ENCODE assay signal across 8 mouse cellular contexts in genomic region chr11:21570973-21571372, GRCm38 (mm10). TPM values are rescaled to one million over a fixed set of nuclear protein-coding genes. Genes with fewer than 3 reads are reported as not detected.
DNase-seq lines count a peak whose midpoint lies in the region; ATAC-seq and TF ChIP-seq lines count a peak whose summit lies in the region.

No protein-coding gene starts in this region.

- no peaks in the 10 kb centered on the region for H3K27me3 ChIP-seq in CH12.LX (replicated peaks)
- H3K27me3 ChIP-seq in embryonic facial prominence, embryonic 10.5 days (replicated peaks; ENCODE audit: low read depth, poor library complexity, severe bottlenecking), result no peaks in the 10 kb centered on the region
- H3K27me3 ChIP-seq in hindbrain, embryonic 13.5 days, result no peaks in the 10 kb centered on the region
- H3K27me3 ChIP-seq in myocyte (ENCODE audit: control insufficient read depth, insufficient read depth, insufficient read length), result no peaks in the 10 kb centered on the region

- H3K4me2 ChIP-seq in CH12.LX (ENCODE audit: insufficient read depth, low read depth, poor library complexity, severe bottlenecking) (peak overlapping the region; percentile 17), myocyte (ENCODE audit: low read depth) (peak overlapping the region; percentile 85)
- peak overlapping the region; percentile 81 for H3K4me2 ChIP-seq in hindbrain, embryonic 13.5 days

- dilution Hi-C loops in CH12.LX (cut with MboI; ENCODE audit: extremely low pct_ligation_motif_present, extremely low pct_unique_long_range_greater_than_20kb, low sequenced_read_pairs), result no loop called here

- peak overlapping the region; percentile 62 for H3K9ac ChIP-seq in CH12.LX (ENCODE audit: insufficient read depth, low read depth)
- peak overlapping the region; percentile 81 for H3K9ac ChIP-seq in hindbrain, embryonic 13.5 days

- H3ac ChIP-seq in myocyte (ENCODE audit: control insufficient read depth, insufficient read length), result peak overlapping the region; percentile 24

- no peak for TF ChIP-seq POLR2A in CH12.LX (IDR thresholded peaks at IDR 0.05; ENCODE audit: low read depth, low read length)
- no peak for TF ChIP-seq POLR2A in myocyte (IDR thresholded peaks at IDR 0.05; ENCODE audit: insufficient read length, low read depth)

- TF ChIP-seq CTCF in CH12.LX (conservative IDR thresholded peaks at IDR 0.05 in 1 of 2, IDR thresholded peaks at IDR 0.05 in 1 of 2; ENCODE audit: low read depth in 2 of 2, low read length in 2 of 2), result no peak

- no peak for TF ChIP-seq RAD21 in CH12.LX (IDR thresholded peaks at IDR 0.05; ENCODE audit: low read depth, low read length)

- 11% methylated on average over 10 of the region's 10 CpGs for WGBS in embryonic facial prominence, embryonic 10.5 days
- 10% methylated on average over 10 of the region's 10 CpGs for WGBS in hindbrain, embryonic 13.5 days

- peak; percentile 80 for DNase-seq in CD4-positive, CD25-positive, alpha-beta regulatory T cell, adult 2 months (ENCODE audit: low read depth, low spot score)
- DNase-seq in CH12.LX (ENCODE audit: extremely low read depth), result peak; percentile 75
- DNase-seq in embryonic facial prominence, embryonic 10.5 days (ENCODE audit: low spot score), result no peak
- peak; percentile 18 to 29 for DNase-seq in layer of hippocampus, postnatal 36 days
- no peak for DNase-seq in ovary, postnatal 36 days (ENCODE audit: low spot score)

- H3K36me3 ChIP-seq in CH12.LX (replicated peaks in 1 of 2; ENCODE audit: control insufficient read depth in 1 of 2, insufficient read depth in 1 of 2, low read length in 1 of 2) (peaks cover 7 to 10% of the 10 kb centered on the region in 2 experiments), myocyte (ENCODE audit: control insufficient read depth, insufficient read depth) (peaks cover 6% of the 10 kb centered on the region)
- peaks cover 14% of the 10 kb centered on the region for H3K36me3 ChIP-seq in embryonic facial prominence, embryonic 10.5 days (replicated peaks)
- peaks cover 8% of the 10 kb centered on the region for H3K36me3 ChIP-seq in hindbrain, embryonic 13.5 days

- H3K4me1 ChIP-seq in CH12.LX (ENCODE audit: control insufficient read depth in 1 of 2, insufficient read depth in 2 of 2), result peaks cover 5 to 69% of the 10 kb centered on the region in 2 experiments
- H3K4me1 ChIP-seq in embryonic facial prominence, embryonic 10.5 days, result peaks cover 20% of the 10 kb centered on the region
- peaks cover 28% of the 10 kb centered on the region for H3K4me1 ChIP-seq in hindbrain, embryonic 13.5 days (replicated peaks)

- H3K27ac ChIP-seq in CH12.LX (ENCODE audit: insufficient read depth, low read depth), result 0 out of 2 replicates have a peak overlapping the region, but pooled peaks have one; percentile 47
- peak overlapping the region; percentile 82 for H3K27ac ChIP-seq in embryonic facial prominence, embryonic 10.5 days (replicated peaks)
- H3K27ac ChIP-seq in hindbrain, embryonic 13.5 days, result peak overlapping the region; percentile 90

- H3K79me2 ChIP-seq in CH12.LX (replicated peaks; ENCODE audit: control insufficient read depth, extremely low read depth, insufficient read depth, poor library complexity, severe bottlenecking) (peaks cover 31% of the 10 kb centered on the region), myocyte (ENCODE audit: control insufficient read depth, insufficient read depth) (peaks cover 48% of the 10 kb centered on the region)

- TF ChIP-seq EP300 in CH12.LX (IDR thresholded peaks at IDR 0.05; ENCODE audit: low read length), result no peak

- H3K4me3 ChIP-seq in CH12.LX (replicated peaks in 1 of 3; ENCODE audit: low read depth in 2 of 3, low read length in 2 of 3, poor library complexity in 1 of 3) (peak overlapping the region; percentile 70 to 86 (median 73)), myocyte (peak overlapping the region; percentile 87)
- peak overlapping the region; percentile 69 for H3K4me3 ChIP-seq in embryonic facial prominence, embryonic 10.5 days
- peak overlapping the region; percentile 81 for H3K4me3 ChIP-seq in hindbrain, embryonic 13.5 days

- no peak for ATAC-seq in CD4-positive, CD25-positive, alpha-beta regulatory T cell, adult 4 months
- no peak for ATAC-seq in hindbrain, embryonic 13.5 days (ENCODE audit: low FRiP score)

- in situ Hi-C loops in CH12.LX (cut with MboI; ENCODE audit: low pct_ligation_motif_present, low pct_unique_long_range_greater_than_20kb, low sequenced_read_pairs), result no loop called here

- no peaks in the 10 kb centered on the region for H3K9me3 ChIP-seq in CH12.LX (replicated peaks; ENCODE audit: low read length)
- H3K9me3 ChIP-seq in embryonic facial prominence, embryonic 10.5 days, result no peaks in the 10 kb centered on the region
- no peaks in the 10 kb centered on the region for H3K9me3 ChIP-seq in hindbrain, embryonic 13.5 days

TF ChIP-seq in CH12.LX, 34 proteins besides CTCF, POLR2A, EP300 and RAD21:
- TF ChIP-seq NELFE (IDR thresholded peaks at IDR 0.05; ENCODE audit: low read depth, low read length) (no peak), MXI1 (IDR thresholded peaks at IDR 0.05; ENCODE audit: low read depth, low read length) (no peak; the same call in 1 of the 2 replicates), GABPA (IDR thresholded peaks at IDR 0.05; ENCODE audit: insufficient replicate concordance, low read depth, low read length) (peak; percentile 35; the same call in 1 of the 2 replicates), CHD1 (IDR thresholded peaks at IDR 0.05; ENCODE audit: low read depth, low read length) (0 out of 2 replicates have a peak, but pooled peaks have one; percentile 78)
TF ChIP-seq in CH12.LX: peak in this region for 2.

TF ChIP-seq in myocyte, 11 proteins besides CTCF, POLR2A, EP300 and RAD21:
- TF ChIP-seq TCF3 (IDR thresholded peaks at IDR 0.05; ENCODE audit: insufficient read length, low read depth), result no peak
- no peak for TF ChIP-seq E2F4 (IDR thresholded peaks at IDR 0.05; ENCODE audit: insufficient read depth)
- TF ChIP-seq MYOG (IDR thresholded peaks at IDR 0.05; ENCODE audit: control insufficient read depth in 1 of 3, insufficient read depth in 1 of 3, insufficient read length in 2 of 3, low read depth in 2 of 3), result no peak
- TF ChIP-seq CEBPB (IDR thresholded peaks at IDR 0.05; ENCODE audit: insufficient read depth, poor library complexity, severe bottlenecking), result no peak
- TF ChIP-seq USF1 (IDR thresholded peaks at IDR 0.05; ENCODE audit: low read depth), result no peak
- TF ChIP-seq POLR2AphosphoS2 (IDR thresholded peaks at IDR 0.05; ENCODE audit: insufficient read length, low read depth), result no peak
- no peak for TF ChIP-seq MAX (IDR thresholded peaks at IDR 0.05; ENCODE audit: low read depth)

RNA-seq across cellular contexts. Expression of gene Wdpcp, which starts 1.1 kb away (rescaled TPM):
- polyA plus RNA-seq in CD4-positive, CD25-positive, alpha-beta regulatory T cell, adult 4 months (2017; shearing (Covaris generic)), result 1 to 10 TPM in 1 of 2 experiments, under 1 TPM in 1; 0.83 to 1.8 TPM
- total RNA-seq in CH12.LX (2012; rRNA removed) (2.0 and 3.2 TPM in 2 replicates), CH12.LX (2014; rRNA removed) (3.7 and 4.8 TPM in 2 replicates)
- polyA plus RNA-seq in CH12.LX (2012; ENCODE audit: insufficient read length, low read depth) (2.9 and 5.6 TPM in 2 replicates), myocyte (2012; fragmentation: generic; extraction: Trizol) (5.2 TPM)
- 9.5 and 10.7 TPM in 2 replicates for polyA plus RNA-seq in embryonic facial prominence, embryonic 10.5 days (2016; fragmentation: Nextera tagmentation; extraction: Ambion mirVana)
- 10.1 and 11.8 TPM in 2 replicates for polyA plus RNA-seq in hindbrain, embryonic 13.5 days (2015; fragmentation: Nextera tagmentation; extraction: Ambion mirVana)
- total RNA-seq in layer of hippocampus, postnatal 36 days (2021), result 10 to 100 TPM; 11.0 to 12.4 TPM

RNA-seq across cellular contexts. Expression of gene Mdh1, which starts 1.2 kb away (rescaled TPM):
- polyA plus RNA-seq in CD4-positive, CD25-positive, alpha-beta regulatory T cell, adult 4 months (2017; shearing (Covaris generic)), result 100 to 1,000 TPM; 426 to 477 TPM
- total RNA-seq in CH12.LX (2012; rRNA removed) (233 and 243 TPM in 2 replicates), CH12.LX (2014; rRNA removed) (440 and 456 TPM in 2 replicates)
- polyA plus RNA-seq in CH12.LX (2012; ENCODE audit: insufficient read length, low read depth) (311 and 385 TPM in 2 replicates), myocyte (2012; fragmentation: generic; extraction: Trizol) (184 TPM)
- polyA plus RNA-seq in embryonic facial prominence, embryonic 10.5 days (2016; fragmentation: Nextera tagmentation; extraction: Ambion mirVana), result 405 and 408 TPM in 2 replicates
- polyA plus RNA-seq in hindbrain, embryonic 13.5 days (2015; fragmentation: Nextera tagmentation; extraction: Ambion mirVana), result 454 and 458 TPM in 2 replicates
- total RNA-seq in layer of hippocampus, postnatal 36 days (2021), result 100 to 1,000 TPM; 672 to 703 TPM

Comparison
In these comparisons a context has a peak if more than half of its experiments do, and no peak if none do; other contexts are left out.
1. DNase-seq: peak in CD4-positive, CD25-positive, alpha-beta regulatory T cell, adult 2 months (single experiment), CH12.LX (single experiment) and layer of hippocampus, postnatal 36 days (2 of 2); none in embryonic facial prominence, embryonic 10.5 days (single experiment) and ovary, postnatal 36 days (single experiment).
2. H3K4me2 ChIP-seq: peak in every context shown above with its lines; median percentile 85 in myocyte; 81 in hindbrain, embryonic 13.5 days; 17 in CH12.LX.
3. Peak in every context shown above with its lines, with median percentiles within 50 percentile points of each other: H3K27ac ChIP-seq and H3K4me3 ChIP-seq.